Mouse (Mus musculus) cortical plate, adult 2 months (tissue): ENCODE measurements around the gene Ino80d.

Experiments used
- CTCF ChIP-seq: fragments of 200-500 bp; IDR thresholded peaks from 2 replicates; pipeline ENCODE4 v1.5.1; 2011; ENCODE audit warnings: mild to moderate bottlenecking, control low read depth, low read length; ENCODE audit not compliant: insufficient read depth; ENCODE audit errors: extremely low read depth
- POLR2A ChIP-seq: fragments of 200-500 bp; IDR thresholded peaks from 2 replicates; pipeline ENCODE4 v1.6.1; 2011; ENCODE audit warnings: mild to moderate bottlenecking, low read length, control low read depth; ENCODE audit not compliant: insufficient read depth; ENCODE audit errors: extremely low read depth

DNA sequence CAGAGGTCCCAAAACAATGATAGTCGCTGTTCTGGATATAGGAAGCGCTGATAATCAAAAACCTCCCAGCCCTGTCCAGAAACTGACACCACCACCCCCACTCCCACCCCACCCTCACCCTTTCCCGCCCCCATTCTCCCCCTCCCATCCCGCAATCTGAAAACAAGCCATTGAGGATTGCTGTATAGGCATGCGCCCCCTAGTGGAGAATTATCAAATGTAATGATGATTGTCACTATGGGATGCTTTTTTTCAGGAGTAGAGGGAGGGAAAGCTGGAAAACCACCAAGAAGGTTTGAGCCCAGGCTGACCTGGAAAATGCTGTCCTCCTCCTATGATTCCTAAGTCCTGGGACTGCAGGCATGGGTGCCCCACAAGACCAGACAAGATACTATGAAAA is 147.6 kb downstream of the Ino80d start:
- peak; percentile 27; the same call in 1 of the 2 replicates for TF ChIP-seq CTCF
- TF ChIP-seq POLR2A: no peak
